Mouse (Mus musculus) 3T3-L1 (cell line): Measurements from ENCODE around the gene Acvr2a.

ENCODE experiments used
- DNase-seq: peaks from one replicate; pipeline ENCODE4 v3.0.0-alpha.2; 2015; ENCODE audit warnings: low read depth, low spot score

Acvr2a gene

GRCm38 (mm10) chr2:48868199-48868913 is 54.4 kb downstream of the Acvr2a start:
- DNase-seq, result no peak

GRCm38 (mm10) chr2:48885945-48886344 is 72.0 kb downstream of the Acvr2a start:
- DNase-seq, result peak; percentile 88

- no peak for DNase-seq
Measured at GRCm38 (mm10) chr2:48895186-48895585, 81.3 kb downstream of the Acvr2a start.

GRCm38 (mm10) chr2:48908866-48909265 is 95.0 kb downstream of the Acvr2a start:
- peak; percentile 75 for DNase-seq

GRCm38 (mm10) chr2:48914185-48914584 is 100.3 kb downstream of the Acvr2a start:
- DNase-seq, result no peak

- no peak for DNase-seq
Measured at GRCm38 (mm10) chr2:48915832-48916231, 101.9 kb downstream of the Acvr2a start.

GRCm38 (mm10) chr2:48935058-48935457 is 121.1 kb downstream of the Acvr2a start:
- DNase-seq, result no peak

- peak; percentile 67 for DNase-seq
Measured at GRCm38 (mm10) chr2:48947761-48948160, 133.9 kb downstream of the Acvr2a start.

GRCm38 (mm10) chr2:48948841-48949584 is 135.1 kb downstream of the Acvr2a start, which contains the start of gene Mbd5:
Gene Mbd5 (plus strand): TSS chr2:48949508.
- peak; percentile 100 for DNase-seq

GRCm38 (mm10) chr2:48949743-48950251 is 135.9 kb downstream of the Acvr2a start:
- peak; percentile 53 for DNase-seq

GRCm38 (mm10) chr2:48950252-48950315 is 136.2 kb downstream of the Acvr2a start, which contains the start of gene Orc4:
Gene Orc4 (minus strand): TSS chr2:48950277.
- DNase-seq, result no peak

GRCm38 (mm10) chr2:48950316-48950880 is 136.5 kb downstream of the Acvr2a start:
- peak; percentile 46 for DNase-seq
